Comparison of ENCODE assay signal across 10 mouse cellular contexts in the genomic region with DNA sequence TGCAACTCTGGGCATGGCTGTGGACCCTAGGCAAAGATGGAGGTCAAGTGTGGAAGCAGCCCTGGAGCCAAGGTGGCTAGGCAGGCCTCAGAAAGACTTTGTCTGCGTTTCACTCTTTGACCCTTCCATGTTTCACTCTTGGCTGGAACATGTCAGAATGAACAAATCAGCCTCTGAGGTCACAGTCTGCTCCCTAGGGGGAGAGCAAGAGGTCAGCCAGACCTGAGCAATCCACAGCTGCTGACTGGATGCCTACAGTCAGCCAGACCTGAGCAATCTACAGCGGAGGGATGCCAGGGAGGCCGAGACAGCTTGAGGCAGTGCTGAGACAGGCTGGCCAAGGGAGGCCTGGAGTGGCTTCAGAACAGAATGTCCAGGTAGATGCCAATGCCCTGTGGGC. TPM values are rescaled to one million over a fixed set of nuclear protein-coding genes. Genes with fewer than 3 reads are reported as not detected.
DNase-seq lines count a peak whose midpoint lies in the region; ATAC-seq lines count a peak whose summit lies in the region.
"Had no signal": no experiment of that assay in that cellular context is flagged by ENCODE, and none has a peak within 500 bp of the region (broad histone marks: within the 10 kb centered on the region; RNA-seq: fewer than 3 reads in every experiment).

No protein-coding gene starts in this region.

- H3K4me3 ChIP-seq in intestine, embryonic 16.5 days (ENCODE audit: low read length), result no peak overlapping the region
- H3K4me3 ChIP-seq in intestine, embryonic 15.5 days (replicated peaks), result no peak overlapping the region
- H3K4me3 ChIP-seq in liver, embryonic 16.5 days (ENCODE audit: low read depth, low read length), result no peak overlapping the region

- DNase-seq in adrenal gland, adult 2 months, result peak; percentile 70
- peak; percentile 58 for DNase-seq in heart, adult 8-10 months (ENCODE audit: low spot score)
- DNase-seq in frontal cortex, postnatal 14 days (ENCODE audit: low spot score in 2 of 2), result no peak
- no peak for DNase-seq in spleen, postnatal 14 days (ENCODE audit: low spot score in 2 of 2)
- DNase-seq: layer of hippocampus, postnatal 36 days had no signal

- H3K9me3 ChIP-seq in intestine, embryonic 16.5 days (ENCODE audit: control insufficient read depth, low read length), result peaks cover 4% of the 10 kb centered on the region
- no peaks in the 10 kb centered on the region for H3K9me3 ChIP-seq in intestine, embryonic 15.5 days
- H3K9me3 ChIP-seq in liver, embryonic 16.5 days (replicated peaks; ENCODE audit: control insufficient read depth, low read length), result peaks cover 2% of the 10 kb centered on the region; the same call in 1 of the 2 replicates

- H3K27me3 ChIP-seq in intestine, embryonic 16.5 days (replicated peaks; ENCODE audit: control insufficient read depth, insufficient read depth, low read length), result no peaks in the 10 kb centered on the region
- no peaks in the 10 kb centered on the region for H3K27me3 ChIP-seq in intestine, embryonic 15.5 days (replicated peaks)
- no peaks in the 10 kb centered on the region for H3K27me3 ChIP-seq in liver, embryonic 16.5 days (ENCODE audit: control insufficient read depth, insufficient read depth, low read depth, low read length)

- no peak overlapping the region for H3K4me2 ChIP-seq in intestine, embryonic 16.5 days (ENCODE audit: low read depth, low read length)
- H3K4me2 ChIP-seq in intestine, embryonic 15.5 days (replicated peaks), result no peak overlapping the region
- H3K4me2 ChIP-seq in liver, embryonic 16.5 days (ENCODE audit: low read depth, low read length), result no peak overlapping the region

- no peaks in the 10 kb centered on the region for H3K4me1 ChIP-seq in intestine, embryonic 16.5 days (ENCODE audit: control insufficient read depth, insufficient read depth, low read length)
- peaks cover 11% of the 10 kb centered on the region; the same call in 1 of the 2 replicates for H3K4me1 ChIP-seq in intestine, embryonic 15.5 days (replicated peaks)
- H3K4me1 ChIP-seq in liver, embryonic 16.5 days (ENCODE audit: control insufficient read depth, low read depth, low read length), result no peaks in the 10 kb centered on the region

- H3K27ac ChIP-seq in intestine, embryonic 16.5 days (ENCODE audit: low read length), result no peak overlapping the region
- H3K27ac ChIP-seq in intestine, embryonic 15.5 days, result no peak overlapping the region
- H3K27ac ChIP-seq in liver, embryonic 16.5 days (ENCODE audit: low read length), result peak overlapping the region; percentile 43; the same call in 1 of the 2 replicates

- ATAC-seq in intestine, embryonic 16.5 days, result 0 out of 2 replicates have a peak, but pooled peaks have one; percentile 38
- ATAC-seq in intestine, embryonic 15.5 days, result no peak
- peak; percentile 71 for ATAC-seq in liver, embryonic 16.5 days (ENCODE audit: low read depth)
- no peak for ATAC-seq in erythroid progenitor cell, adult 5-6 weeks (replicated peaks; ENCODE audit: low FRiP score, poor library complexity, severe bottlenecking)
- ATAC-seq: forebrain, embryonic 14.5 days had no signal

- H3K36me3 ChIP-seq in intestine, embryonic 16.5 days (ENCODE audit: control insufficient read depth, insufficient read depth, low read length), result no peaks in the 10 kb centered on the region
- H3K36me3 ChIP-seq in intestine, embryonic 15.5 days, result no peaks in the 10 kb centered on the region
- H3K36me3 ChIP-seq in liver, embryonic 16.5 days (ENCODE audit: control insufficient read depth, insufficient read depth), result no peaks in the 10 kb centered on the region

- no peak overlapping the region for H3K9ac ChIP-seq in intestine, embryonic 16.5 days (ENCODE audit: low read depth, low read length)
- no peak overlapping the region for H3K9ac ChIP-seq in intestine, embryonic 15.5 days
- H3K9ac ChIP-seq in liver, embryonic 16.5 days (ENCODE audit: low read depth, low read length), result no peak overlapping the region

- WGBS in intestine, embryonic 16.5 days, result 60% methylated on average over 3 of the region's 3 CpGs
- 51% methylated on average over 3 of the region's 3 CpGs for WGBS in intestine, embryonic 15.5 days
- 52% methylated on average over 3 of the region's 3 CpGs for WGBS in liver, embryonic 16.5 days (ENCODE audit: insufficient replicate concordance)

RNA-seq across cellular contexts. Expression of gene Dpep1, which starts 4.7 kb away (rescaled TPM):
- 7.5 and 12.6 TPM in 2 replicates for polyA plus RNA-seq in intestine, embryonic 16.5 days (2015; fragmentation: Nextera tagmentation; extraction: Ambion mirVana)
- 3.9 and 5.4 TPM in 2 replicates for polyA plus RNA-seq in intestine, embryonic 15.5 days (2015; fragmentation: Nextera tagmentation; extraction: Ambion mirVana)
- 10 to 100 TPM; 52.8 to 57.4 TPM for total RNA-seq in adrenal gland, adult 2 months (2021)
- 50.3 and 62.4 TPM in 2 replicates for polyA plus RNA-seq in adrenal gland, adult 2 months (2012; rRNA removed)
- total RNA-seq in heart, adult 8-10 months (2022), result 10 to 100 TPM; 22.6 to 45.5 (median 37.4) TPM
- polyA plus RNA-seq in liver, embryonic 16.5 days (2015; fragmentation: Nextera tagmentation; extraction: Ambion mirVana), result 0.12 and 0.39 TPM in 2 replicates
- total RNA-seq in erythroid progenitor cell, adult 5-6 weeks (2015; ENCODE audit: low replicate concordance), result 0.84 and 2.2 TPM in 2 replicates
- 0.39 TPM in 1 of 2 replicates, not detected in the other for total RNA-seq in erythroid progenitor cell, adult 5-6 weeks (2017; ENCODE audit: low replicate concordance)
- polyA plus RNA-seq: forebrain, embryonic 14.5 days had no signal

RNA-seq across cellular contexts. Expression of gene Sult5a1, which starts 23.3 kb away (rescaled TPM):
- polyA plus RNA-seq in intestine, embryonic 16.5 days (2015; fragmentation: Nextera tagmentation; extraction: Ambion mirVana), result 9.3 and 9.6 TPM in 2 replicates
- 12.1 and 12.3 TPM in 2 replicates for polyA plus RNA-seq in intestine, embryonic 15.5 days (2015; fragmentation: Nextera tagmentation; extraction: Ambion mirVana)
- total RNA-seq in adrenal gland, adult 2 months (2021), result 10 to 100 TPM in 1 of 2 experiments, 1 to 10 TPM in 1; 7.6 to 10.1 TPM
- polyA plus RNA-seq in adrenal gland, adult 2 months (2012; rRNA removed), result 18.8 and 20.4 TPM in 2 replicates
- total RNA-seq in heart, adult 8-10 months (2022), result under 1 TPM; 0.34 to 0.87 (median 0.60) TPM
- 0.74 and 0.89 TPM in 2 replicates for polyA plus RNA-seq in liver, embryonic 16.5 days (2015; fragmentation: Nextera tagmentation; extraction: Ambion mirVana)
- not detected in 2 replicates for total RNA-seq in erythroid progenitor cell, adult 5-6 weeks (2015; ENCODE audit: low replicate concordance)
- total RNA-seq in erythroid progenitor cell, adult 5-6 weeks (2017; ENCODE audit: low replicate concordance), result not detected in 2 replicates

RNA-seq across cellular contexts. Expression of gene Chmp1a, which starts 31.2 kb away (rescaled TPM):
- polyA plus RNA-seq in intestine, embryonic 16.5 days (2015; fragmentation: Nextera tagmentation; extraction: Ambion mirVana), result 173 and 184 TPM in 2 replicates
- 142 and 148 TPM in 2 replicates for polyA plus RNA-seq in intestine, embryonic 15.5 days (2015; fragmentation: Nextera tagmentation; extraction: Ambion mirVana)
- total RNA-seq in adrenal gland, adult 2 months (2021), result 100 to 1,000 TPM; 104 to 107 TPM
- 102 and 105 TPM in 2 replicates for polyA plus RNA-seq in adrenal gland, adult 2 months (2012; rRNA removed)
- total RNA-seq in heart, adult 8-10 months (2022), result 10 to 100 TPM; 61.3 to 68.0 (median 65.5) TPM
- 55.9 and 59.6 TPM in 2 replicates for polyA plus RNA-seq in liver, embryonic 16.5 days (2015; fragmentation: Nextera tagmentation; extraction: Ambion mirVana)
- 20.1 and 49.0 TPM in 2 replicates for total RNA-seq in erythroid progenitor cell, adult 5-6 weeks (2015; ENCODE audit: low replicate concordance)
- total RNA-seq in erythroid progenitor cell, adult 5-6 weeks (2017; ENCODE audit: low replicate concordance), result 19.7 and 25.7 TPM in 2 replicates

RNA-seq across cellular contexts. Expression of gene Spata33, which starts 31.2 kb away (rescaled TPM):
- 1.7 and 2.7 TPM in 2 replicates for polyA plus RNA-seq in intestine, embryonic 16.5 days (2015; fragmentation: Nextera tagmentation; extraction: Ambion mirVana)
- polyA plus RNA-seq in intestine, embryonic 15.5 days (2015; fragmentation: Nextera tagmentation; extraction: Ambion mirVana), result 1.8 and 2.3 TPM in 2 replicates
- total RNA-seq in adrenal gland, adult 2 months (2021), result 1 to 10 TPM; 1.0 to 6.9 TPM
- 0.70 and 0.71 TPM in 2 replicates for polyA plus RNA-seq in adrenal gland, adult 2 months (2012; rRNA removed)
- total RNA-seq in heart, adult 8-10 months (2022), result 10 to 100 TPM; 22.0 to 36.7 (median 27.5) TPM
- 0.14 and 0.21 TPM in 2 replicates for polyA plus RNA-seq in liver, embryonic 16.5 days (2015; fragmentation: Nextera tagmentation; extraction: Ambion mirVana)
- total RNA-seq in erythroid progenitor cell, adult 5-6 weeks (2015; ENCODE audit: low replicate concordance), result not detected in 2 replicates
- total RNA-seq in erythroid progenitor cell, adult 5-6 weeks (2017; ENCODE audit: low replicate concordance), result 0.26 and 2.3 TPM in 2 replicates

RNA-seq across cellular contexts. Expression of gene Cdk10, which starts 43.3 kb away (rescaled TPM):
- polyA plus RNA-seq in intestine, embryonic 16.5 days (2015; fragmentation: Nextera tagmentation; extraction: Ambion mirVana), result 23.7 and 27.8 TPM in 2 replicates
- polyA plus RNA-seq in intestine, embryonic 15.5 days (2015; fragmentation: Nextera tagmentation; extraction: Ambion mirVana), result 24.2 and 25.4 TPM in 2 replicates
- total RNA-seq in adrenal gland, adult 2 months (2021), result 10 to 100 TPM; 51.0 to 53.6 TPM
- polyA plus RNA-seq in adrenal gland, adult 2 months (2012; rRNA removed), result 63.8 and 67.8 TPM in 2 replicates
- total RNA-seq in heart, adult 8-10 months (2022), result 10 to 100 TPM; 15.0 to 25.2 (median 20.2) TPM
- polyA plus RNA-seq in liver, embryonic 16.5 days (2015; fragmentation: Nextera tagmentation; extraction: Ambion mirVana), result 8.8 and 8.9 TPM in 2 replicates
- total RNA-seq in erythroid progenitor cell, adult 5-6 weeks (2015; ENCODE audit: low replicate concordance), result 3.2 and 9.2 TPM in 2 replicates
- 5.3 and 9.1 TPM in 2 replicates for total RNA-seq in erythroid progenitor cell, adult 5-6 weeks (2017; ENCODE audit: low replicate concordance)

Comparison
In these comparisons a context has a peak if more than half of its experiments do, and no peak if none do; other contexts are left out.
1. ATAC-seq: peak in intestine, embryonic 16.5 days (single experiment) and liver, embryonic 16.5 days (single experiment); none in intestine, embryonic 15.5 days (single experiment) and erythroid progenitor cell, adult 5-6 weeks (single experiment).
2. DNase-seq: peak in adrenal gland, adult 2 months (single experiment) and heart, adult 8-10 months (single experiment); none in frontal cortex, postnatal 14 days (0 of 2) and spleen, postnatal 14 days (0 of 2).